Mouse (Mus musculus): Measurements from ENCODE around the gene Rgs6. TPM values are rescaled to one million over a fixed set of nuclear protein-coding genes. Genes with fewer than 3 reads are reported as not detected.

Rgs6 gene
- polyA plus RNA-seq, 1 experiment from 2014 or later = 0.20 TPM

DNA sequence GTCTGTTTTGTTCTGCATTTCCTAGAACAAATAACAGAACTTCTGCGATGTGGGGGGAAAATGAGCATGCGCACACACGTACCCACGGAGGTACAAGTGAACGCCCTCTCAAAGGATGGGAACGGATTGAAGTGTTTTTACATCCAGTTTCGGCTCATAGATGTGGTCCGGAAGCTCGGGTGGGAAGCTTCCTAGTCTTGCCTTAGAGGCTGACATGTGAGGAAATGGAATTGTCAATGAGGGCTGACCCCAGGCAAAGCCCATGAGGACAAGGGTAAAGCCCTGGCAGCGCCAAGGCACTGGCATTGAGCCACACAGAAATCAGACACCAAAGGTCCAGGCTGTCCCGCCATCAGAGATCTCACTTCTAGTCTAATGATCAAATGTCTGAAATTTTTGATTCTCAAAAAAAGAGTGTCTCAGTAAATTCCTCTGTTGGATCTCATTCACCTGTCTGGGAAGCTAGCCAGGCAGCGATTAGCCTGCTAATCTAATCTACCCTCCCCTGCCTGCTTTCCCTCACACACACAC, 457.0 kb downstream of the Rgs6 start:
- Histone ChIP-seq H3K27me3 (ENCODE audit: control insufficient read depth, insufficient read depth, low read depth, low read length) (no peaks in the 10 kb centered on the region), H3K9me3 (replicated peaks; ENCODE audit: control insufficient read depth, low read length) (no peaks in the 10 kb centered on the region), H3K4me3 (ENCODE audit: low read depth, low read length) (no peak overlapping the region), H3K4me1 (ENCODE audit: control insufficient read depth, low read depth, low read length) (no peaks in the 10 kb centered on the region), H3K36me3 (ENCODE audit: control insufficient read depth, insufficient read depth) (no peaks in the 10 kb centered on the region), H3K27ac (ENCODE audit: low read length) (no peak overlapping the region), H3K9ac (ENCODE audit: low read depth, low read length) (no peak overlapping the region), H3K4me2 (ENCODE audit: low read depth, low read length) (no peak overlapping the region)
- no peak for ATAC-seq (ENCODE audit: low read depth)
- 64% methylated on average over 12 of the region's 12 CpGs for WGBS (ENCODE audit: insufficient replicate concordance)

DNA sequence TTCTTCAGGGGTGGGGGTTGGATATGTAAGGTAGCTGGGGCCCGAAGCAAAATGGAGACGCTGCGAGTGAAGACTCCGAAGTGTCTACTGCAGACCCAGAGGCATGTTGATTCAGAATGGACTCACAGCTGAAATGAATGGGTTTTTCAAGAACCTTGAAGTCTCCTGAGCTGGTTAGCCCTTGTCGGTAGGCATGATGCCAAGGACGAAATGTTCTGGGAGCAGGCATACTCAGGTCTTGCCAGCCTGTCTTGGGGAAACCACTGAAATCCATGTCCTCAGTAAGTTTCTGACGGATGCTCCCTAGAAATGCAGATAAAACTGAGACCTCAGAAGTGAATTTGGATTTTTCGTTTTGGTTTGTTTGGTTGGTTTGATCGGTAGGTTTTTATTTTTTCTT, 458.6 kb downstream of the Rgs6 start:
- no peak overlapping the region for H3K4me3 ChIP-seq (ENCODE audit: low read depth, low read length)
- no peak for ATAC-seq (ENCODE audit: low read depth)
- no peaks in the 10 kb centered on the region for H3K9me3 ChIP-seq (replicated peaks; ENCODE audit: control insufficient read depth, low read length)
- no peaks in the 10 kb centered on the region for H3K4me1 ChIP-seq (ENCODE audit: control insufficient read depth, low read depth, low read length)
- H3K27ac ChIP-seq (ENCODE audit: low read length) = no peak overlapping the region
- 75% methylated on average over 9 of the region's 9 CpGs for WGBS (ENCODE audit: insufficient replicate concordance)
- no peak overlapping the region for H3K9ac ChIP-seq (ENCODE audit: low read depth, low read length)
- H3K27me3 ChIP-seq (ENCODE audit: control insufficient read depth, insufficient read depth, low read depth, low read length) = no peaks in the 10 kb centered on the region
- no peak overlapping the region for H3K4me2 ChIP-seq (ENCODE audit: low read depth, low read length)
- no peaks in the 10 kb centered on the region for H3K36me3 ChIP-seq (ENCODE audit: control insufficient read depth, insufficient read depth)

DNA sequence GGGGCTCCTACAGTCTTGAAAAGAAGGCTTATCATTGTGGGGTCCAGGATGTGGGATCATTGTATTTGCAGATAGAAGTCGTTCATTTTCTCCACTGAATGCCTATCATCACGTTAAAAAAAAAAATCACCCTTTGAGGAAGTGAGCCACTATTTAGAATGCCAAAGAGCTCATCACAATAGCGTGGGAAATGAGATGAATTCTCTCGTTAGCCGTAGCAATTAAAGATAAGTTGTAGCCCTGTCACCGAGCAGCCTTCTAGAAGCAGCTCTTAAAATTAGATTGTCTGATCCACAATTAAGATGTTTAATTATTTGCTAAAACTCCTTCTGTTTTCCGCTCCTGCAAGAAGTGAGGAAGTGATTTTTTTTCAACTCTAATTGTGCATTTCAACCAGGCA, 459.6 kb downstream of the Rgs6 start:
- ATAC-seq (ENCODE audit: low read depth) = no peak
- Histone ChIP-seq H3K4me2 (ENCODE audit: low read depth, low read length) (no peak overlapping the region), H3K9me3 (replicated peaks; ENCODE audit: control insufficient read depth, low read length) (no peaks in the 10 kb centered on the region), H3K27ac (ENCODE audit: low read length) (no peak overlapping the region), H3K36me3 (ENCODE audit: control insufficient read depth, insufficient read depth) (no peaks in the 10 kb centered on the region), H3K4me1 (ENCODE audit: control insufficient read depth, low read depth, low read length) (no peaks in the 10 kb centered on the region), H3K4me3 (ENCODE audit: low read depth, low read length) (no peak overlapping the region), H3K27me3 (ENCODE audit: control insufficient read depth, insufficient read depth, low read depth, low read length) (no peaks in the 10 kb centered on the region), H3K9ac (ENCODE audit: low read depth, low read length) (no peak overlapping the region)
- 54% methylated on average over 7 of the region's 7 CpGs for WGBS (ENCODE audit: insufficient replicate concordance)

DNA sequence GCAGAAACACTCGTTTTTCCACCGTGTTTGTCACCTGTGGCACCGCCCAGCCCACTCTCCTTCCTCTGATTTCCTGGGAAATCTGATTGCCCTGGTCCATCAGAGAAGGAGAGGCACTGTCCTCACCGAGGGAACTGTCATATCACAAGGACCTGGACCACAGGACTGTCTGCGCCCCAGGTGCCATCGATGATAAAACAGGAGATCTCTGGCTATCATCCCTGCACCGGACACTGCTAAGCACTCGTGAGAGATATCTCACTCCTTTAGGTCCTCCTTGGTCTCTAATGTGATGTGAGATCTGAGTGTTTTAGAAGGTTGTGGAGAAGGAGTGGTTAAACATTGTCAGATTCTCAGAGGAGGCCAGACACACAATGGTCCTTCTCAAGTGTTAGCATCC, 462.4 kb downstream of the Rgs6 start:
- no peaks in the 10 kb centered on the region for H3K36me3 ChIP-seq (ENCODE audit: control insufficient read depth, insufficient read depth)
- no peak overlapping the region for H3K4me2 ChIP-seq (ENCODE audit: low read depth, low read length)
- WGBS (ENCODE audit: insufficient replicate concordance) = 30% methylated on average over 8 of the region's 8 CpGs
- H3K9me3 ChIP-seq (replicated peaks; ENCODE audit: control insufficient read depth, low read length) = peaks cover 3% of the 10 kb centered on the region; the same call in 1 of the 2 replicates
- no peak overlapping the region for H3K4me3 ChIP-seq (ENCODE audit: low read depth, low read length)
- no peak overlapping the region for H3K9ac ChIP-seq (ENCODE audit: low read depth, low read length)
- H3K4me1 ChIP-seq (ENCODE audit: control insufficient read depth, low read depth, low read length) = no peaks in the 10 kb centered on the region
- H3K27ac ChIP-seq (ENCODE audit: low read length) = no peak overlapping the region
- H3K27me3 ChIP-seq (ENCODE audit: control insufficient read depth, insufficient read depth, low read depth, low read length) = no peaks in the 10 kb centered on the region
- no peak for ATAC-seq (ENCODE audit: low read depth)

DNA sequence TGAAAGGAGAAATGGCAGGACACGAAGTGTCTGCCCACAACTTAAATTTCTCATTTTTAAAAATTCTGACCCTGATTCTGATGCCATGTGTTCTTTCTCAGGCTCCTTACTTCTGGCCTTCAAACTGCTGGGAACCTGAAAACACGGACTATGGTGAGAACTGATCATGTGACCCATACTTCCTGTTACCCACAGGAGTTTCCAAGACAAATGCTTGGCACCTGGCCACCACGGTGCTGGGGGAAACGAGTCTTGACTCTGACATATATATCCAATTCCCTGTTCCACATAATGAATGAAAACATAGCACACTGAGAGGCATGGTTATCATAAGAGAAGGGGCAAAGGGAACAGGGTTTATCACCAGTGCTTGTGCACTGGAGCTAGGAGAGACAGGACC, 464.3 kb downstream of the Rgs6 start:
- no peak for ATAC-seq (ENCODE audit: low read depth)
- peaks cover 3% of the 10 kb centered on the region; the same call in 1 of the 2 replicates for H3K9me3 ChIP-seq (replicated peaks; ENCODE audit: control insufficient read depth, low read length)
- no peaks in the 10 kb centered on the region for H3K27me3 ChIP-seq (ENCODE audit: control insufficient read depth, insufficient read depth, low read depth, low read length)
- H3K4me3 ChIP-seq (ENCODE audit: low read depth, low read length) = no peak overlapping the region
- H3K4me1 ChIP-seq (ENCODE audit: control insufficient read depth, low read depth, low read length) = no peaks in the 10 kb centered on the region
- 51% methylated on average over 4 of the region's 4 CpGs for WGBS (ENCODE audit: insufficient replicate concordance)
- no peaks in the 10 kb centered on the region for H3K36me3 ChIP-seq (ENCODE audit: control insufficient read depth, insufficient read depth)
- no peak overlapping the region for H3K4me2 ChIP-seq (ENCODE audit: low read depth, low read length)
- no peak overlapping the region for H3K27ac ChIP-seq (ENCODE audit: low read length)
- H3K9ac ChIP-seq (ENCODE audit: low read depth, low read length) = no peak overlapping the region

DNA sequence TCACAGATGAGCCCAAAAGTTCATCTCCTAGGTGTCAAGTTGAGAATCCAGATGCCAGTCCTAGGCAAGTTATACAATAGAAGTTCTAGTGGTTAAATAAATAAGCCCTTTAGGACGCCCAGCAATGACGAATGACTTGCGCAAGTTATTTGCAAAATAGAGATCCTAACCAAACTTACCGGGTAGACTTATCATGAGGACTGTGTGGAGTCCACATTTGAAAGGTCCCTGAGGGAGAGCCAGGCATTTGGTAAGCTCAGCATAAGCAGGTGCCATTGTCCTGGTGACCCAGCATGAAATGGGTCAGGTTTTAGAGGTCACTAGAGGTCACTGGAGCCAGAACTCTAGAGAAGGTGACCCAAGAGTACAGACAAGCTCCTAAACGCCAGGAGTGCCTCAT, 467.6 kb downstream of the Rgs6 start:
- no peak overlapping the region for H3K4me3 ChIP-seq (ENCODE audit: low read depth, low read length)
- no peak overlapping the region for H3K9ac ChIP-seq (ENCODE audit: low read depth, low read length)
- peaks cover 3% of the 10 kb centered on the region; the same call in 1 of the 2 replicates for H3K9me3 ChIP-seq (replicated peaks; ENCODE audit: control insufficient read depth, low read length)
- 0 out of 2 replicates have a peak, but pooled peaks have one; percentile 13 for ATAC-seq (ENCODE audit: low read depth)
- no peaks in the 10 kb centered on the region for H3K27me3 ChIP-seq (ENCODE audit: control insufficient read depth, insufficient read depth, low read depth, low read length)
- no peaks in the 10 kb centered on the region for H3K4me1 ChIP-seq (ENCODE audit: control insufficient read depth, low read depth, low read length)
- 66% methylated on average over 5 of the region's 5 CpGs for WGBS (ENCODE audit: insufficient replicate concordance)
- no peaks in the 10 kb centered on the region for H3K36me3 ChIP-seq (ENCODE audit: control insufficient read depth, insufficient read depth)
- no peak overlapping the region for H3K27ac ChIP-seq (ENCODE audit: low read length)
- no peak overlapping the region for H3K4me2 ChIP-seq (ENCODE audit: low read depth, low read length)

DNA sequence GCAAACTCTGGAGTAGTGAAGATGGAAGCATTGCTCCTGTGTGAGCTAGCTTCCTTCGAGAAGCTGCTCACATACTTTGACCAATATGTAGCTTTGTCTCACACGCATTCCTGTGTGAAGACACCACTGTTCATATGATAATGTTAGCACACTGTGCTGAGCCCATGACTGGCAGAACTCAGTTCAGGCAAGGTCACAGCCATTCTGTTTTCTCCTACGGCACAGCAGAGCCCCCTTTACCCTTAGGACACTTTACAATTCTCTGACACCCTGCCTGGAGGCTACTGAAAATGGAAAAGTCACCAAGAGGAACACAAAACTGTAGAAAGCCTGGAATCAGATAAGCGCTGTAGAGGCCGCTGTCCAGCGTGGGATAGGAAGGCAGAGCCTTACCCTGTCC, 478.3 kb downstream of the Rgs6 start:
- Histone ChIP-seq H3K9ac (ENCODE audit: low read depth, low read length) (no peak overlapping the region), H3K27ac (ENCODE audit: low read length) (no peak overlapping the region), H3K4me3 (ENCODE audit: low read depth, low read length) (no peak overlapping the region), H3K4me2 (ENCODE audit: low read depth, low read length) (no peak overlapping the region), H3K9me3 (replicated peaks; ENCODE audit: control insufficient read depth, low read length) (no peaks in the 10 kb centered on the region), H3K36me3 (ENCODE audit: control insufficient read depth, insufficient read depth) (no peaks in the 10 kb centered on the region), H3K27me3 (ENCODE audit: control insufficient read depth, insufficient read depth, low read depth, low read length) (no peaks in the 10 kb centered on the region), H3K4me1 (ENCODE audit: control insufficient read depth, low read depth, low read length) (no peaks in the 10 kb centered on the region)
- ATAC-seq (ENCODE audit: low read depth) = no peak
- WGBS (ENCODE audit: insufficient replicate concordance) = 62% methylated on average over 6 of the region's 6 CpGs

DNA sequence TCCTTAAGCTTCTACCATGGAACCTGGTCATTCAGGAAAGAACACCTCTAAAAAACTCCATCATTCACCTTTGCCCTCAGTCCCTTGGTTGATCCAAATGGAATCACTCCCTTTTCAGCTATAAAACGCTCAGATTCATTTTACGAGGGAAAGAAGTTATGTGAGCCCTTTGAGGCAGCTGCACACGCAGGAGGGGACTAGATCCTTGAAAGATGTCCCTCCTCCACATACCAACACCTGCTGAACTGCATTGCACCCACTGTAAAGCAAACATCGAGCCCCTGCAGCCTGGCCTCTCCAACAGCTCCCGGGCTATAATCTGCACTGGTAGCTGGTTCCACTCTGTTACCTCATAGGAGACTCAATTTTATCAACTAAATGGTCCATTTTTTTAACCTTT, 482.8 kb downstream of the Rgs6 start:
- ATAC-seq (ENCODE audit: low read depth) = no peak
- H3K27ac ChIP-seq (ENCODE audit: low read length) = no peak overlapping the region
- WGBS (ENCODE audit: insufficient replicate concordance) = 81% methylated on average over 5 of the region's 5 CpGs

DNA sequence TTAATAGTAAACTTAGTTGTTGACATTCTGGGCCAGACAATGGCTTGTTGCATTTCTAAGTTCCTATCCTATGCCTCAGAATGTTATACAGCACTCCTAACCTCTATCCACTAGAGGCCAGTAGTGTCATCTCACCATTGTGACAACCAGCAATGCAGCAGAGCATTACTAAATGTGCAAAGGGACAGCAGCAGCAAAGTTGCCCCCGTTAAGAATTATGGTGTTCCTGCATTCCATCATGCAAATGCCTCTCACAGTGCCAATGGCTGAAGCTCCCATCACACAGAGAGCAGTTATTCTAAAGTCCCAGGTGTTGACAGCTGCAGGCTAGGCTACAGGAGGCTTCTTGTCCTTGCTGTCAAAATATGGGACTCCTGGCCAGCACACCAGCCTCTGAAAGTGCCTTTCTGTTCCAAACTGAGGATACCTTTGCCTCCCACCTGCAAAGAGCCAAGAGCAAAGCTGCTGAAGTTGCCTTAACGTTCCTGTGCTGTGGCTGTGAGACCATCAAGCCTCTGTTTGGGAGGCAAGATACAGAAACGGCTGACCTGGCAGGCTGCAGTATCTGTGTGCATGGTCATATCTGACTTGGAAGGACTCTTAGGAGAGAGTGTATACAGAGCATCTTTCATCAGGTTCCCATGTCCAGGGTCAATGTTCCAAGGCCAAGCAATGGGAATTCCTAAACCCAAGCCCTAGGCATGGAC, 484.2 kb downstream of the Rgs6 start:
- Histone ChIP-seq H3K36me3 (ENCODE audit: control insufficient read depth, insufficient read depth) (no peaks in the 10 kb centered on the region), H3K4me3 (ENCODE audit: low read depth, low read length) (peak overlapping the region; percentile 42), H3K9me3 (replicated peaks; ENCODE audit: control insufficient read depth, low read length) (no peaks in the 10 kb centered on the region), H3K27ac (ENCODE audit: low read length) (peak overlapping the region; percentile 99), H3K4me2 (ENCODE audit: low read depth, low read length) (peak overlapping the region; percentile 75), H3K27me3 (ENCODE audit: control insufficient read depth, insufficient read depth, low read depth, low read length) (no peaks in the 10 kb centered on the region), H3K9ac (ENCODE audit: low read depth, low read length) (peak overlapping the region; percentile 67), H3K4me1 (ENCODE audit: control insufficient read depth, low read depth, low read length) (peaks cover 47% of the 10 kb centered on the region)
- 7% methylated on average over 3 of the region's 3 CpGs for WGBS (ENCODE audit: insufficient replicate concordance)
- ATAC-seq (ENCODE audit: low read depth) = peak; percentile 55

More for the DNA sequence above, 482.8 kb downstream of the Rgs6 start:
- H3K4me3 ChIP-seq (ENCODE audit: low read depth, low read length) = no peak overlapping the region
- no peaks in the 10 kb centered on the region for H3K9me3 ChIP-seq (replicated peaks; ENCODE audit: control insufficient read depth, low read length)
- H3K4me1 ChIP-seq (ENCODE audit: control insufficient read depth, low read depth, low read length) = peaks cover 33% of the 10 kb centered on the region
- no peaks in the 10 kb centered on the region for H3K36me3 ChIP-seq (ENCODE audit: control insufficient read depth, insufficient read depth)
- H3K27me3 ChIP-seq (ENCODE audit: control insufficient read depth, insufficient read depth, low read depth, low read length) = no peaks in the 10 kb centered on the region
- H3K9ac ChIP-seq (ENCODE audit: low read depth, low read length) = no peak overlapping the region
- H3K4me2 ChIP-seq (ENCODE audit: low read depth, low read length) = no peak overlapping the region
